Mouse (Mus musculus) yolk sac, embryonic 10.5 days (tissue): ENCODE data around the gene Bloc1s4.
A peak's percentile ranks its signal among the peaks of the same experiment; 100 is the strongest.

Source experiments
- DNase-seq: peaks from one replicate; pipeline ENCODE4 v3.0.0-alpha.2; 2017; ENCODE audit warnings: low spot score

The Bloc1s4 gene

GRCm38 (mm10) chr5:36739829-36740228 is 8.6 kb downstream of the Bloc1s4 start:
- no peak for DNase-seq

- DNase-seq = no peak
Observed at GRCm38 (mm10) chr5:36738799-36739615, 9.4 kb downstream of the Bloc1s4 start.

- DNase-seq = no peak
Observed at GRCm38 (mm10) chr5:36737765-36738164, 10.7 kb downstream of the Bloc1s4 start.

GRCm38 (mm10) chr5:36736009-36736408 is 12.4 kb downstream of the Bloc1s4 start:
- DNase-seq = no peak

- no peak for DNase-seq
Observed at GRCm38 (mm10) chr5:36735106-36735505, 13.3 kb downstream of the Bloc1s4 start.

GRCm38 (mm10) chr5:36733405-36733804 is 15.0 kb downstream of the Bloc1s4 start:
- DNase-seq = no peak

- no peak for DNase-seq
Observed at GRCm38 (mm10) chr5:36731901-36732652, 16.4 kb downstream of the Bloc1s4 start.

GRCm38 (mm10) chr5:36730689-36731088 is 17.8 kb downstream of the Bloc1s4 start:
- DNase-seq = no peak

GRCm38 (mm10) chr5:36729923-36730322 is 18.5 kb downstream of the Bloc1s4 start:
- no peak for DNase-seq

GRCm38 (mm10) chr5:36729086-36729473 is 19.4 kb downstream of the Bloc1s4 start:
- no peak for DNase-seq

- peak; percentile 69 for DNase-seq
Observed at GRCm38 (mm10) chr5:36728403-36729085, 19.9 kb downstream of the Bloc1s4 start.

GRCm38 (mm10) chr5:36727776-36728175 is 20.7 kb downstream of the Bloc1s4 start:
- no peak for DNase-seq

GRCm38 (mm10) chr5:36727136-36727535 is 21.3 kb downstream of the Bloc1s4 start:
- DNase-seq = no peak

GRCm38 (mm10) chr5:36726387-36726801 is 22.1 kb downstream of the Bloc1s4 start:
- DNase-seq = peak; percentile 74

GRCm38 (mm10) chr5:36725861-36726260 is 22.6 kb downstream of the Bloc1s4 start:
- no peak for DNase-seq

GRCm38 (mm10) chr5:36724274-36724673 is 24.2 kb downstream of the Bloc1s4 start:
- DNase-seq = peak; percentile 83

GRCm38 (mm10) chr5:36723356-36723755 is 25.1 kb downstream of the Bloc1s4 start:
- no peak for DNase-seq

GRCm38 (mm10) chr5:36722415-36722856 is 26.0 kb downstream of the Bloc1s4 start:
- DNase-seq = no peak

GRCm38 (mm10) chr5:36720710-36721375 is 27.6 kb downstream of the Bloc1s4 start:
- no peak for DNase-seq

- DNase-seq = no peak
Observed at GRCm38 (mm10) chr5:36720219-36720618, 28.2 kb downstream of the Bloc1s4 start.

- no peak for DNase-seq
Observed at GRCm38 (mm10) chr5:36719601-36720000, 28.8 kb downstream of the Bloc1s4 start.

- no peak for DNase-seq
Observed at GRCm38 (mm10) chr5:36719135-36719534, 29.3 kb downstream of the Bloc1s4 start.
